Mouse (Mus musculus) common myeloid progenitor, adult 5-6 weeks (primary cell): ENCODE data around the gene Olfr46. TPM values are rescaled to one million over a fixed set of nuclear protein-coding genes. Genes with fewer than 3 reads are reported as not detected.
"Not testable (repeated sequence)": the region's sequence is repeated elsewhere in the genome, so short reads cannot be mapped to it uniquely, and the experiment has no call there.

Experiments
- ATAC-seq: replicated peaks from 2 replicates; pipeline ENCODE4 v1.8.0; 2016; ENCODE audit warnings: low read depth, mild to moderate bottlenecking, moderate TSS enrichment, inconsistent platforms; ENCODE audit not compliant: poor library complexity, severe bottlenecking
- total RNA-seq: library from RNA; stranded (forward); fragments of 200-1000, 187-1606 nt; gene quantifications from 2 replicates; pipeline ENCODE4 v1.2.3, GENCODE M21; 2017

The Olfr46 gene
- total RNA-seq: 0.14 TPM in 1 of 2 replicates, not detected in the other

GRCm38 (mm10) chr7:140600969-140601368 lies at the start of gene Olfr46:
Gene Olfr46 (plus strand): TSS chr7:140601269.
- ATAC-seq: not testable (repeated sequence)

- no peak for ATAC-seq
Observed at GRCm38 (mm10) chr7:140567586-140567985, 33.5 kb upstream of the Olfr46 start, which contains the start of gene Olfr538. Gene Olfr538 (plus strand): TSS chr7:140567886.

DNA sequence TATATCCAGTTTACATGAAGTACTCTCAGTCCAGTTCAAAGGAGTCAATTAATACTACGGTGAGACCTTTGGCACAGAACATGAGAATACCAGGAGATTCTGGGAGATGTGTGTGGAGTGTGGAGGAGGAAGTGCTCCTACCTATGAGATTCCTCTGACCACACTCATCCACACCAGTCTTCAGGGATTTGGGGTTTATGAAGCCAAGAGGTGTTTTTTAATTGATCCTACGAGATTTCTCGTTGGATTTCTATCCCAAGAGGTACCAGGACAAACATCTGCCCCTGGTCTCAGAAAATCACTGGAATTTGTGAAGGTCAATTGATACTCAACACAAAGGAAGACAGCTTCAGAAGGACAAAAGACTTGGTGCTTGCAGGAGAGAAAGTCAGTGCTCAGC lies 27.6 kb downstream of the Olfr46 start, which contains the start of gene Olfr61:
Gene Olfr61 (plus strand): TSS at position 301 of the 400 bp plus-strand sequence.
- not testable (repeated sequence) for ATAC-seq

DNA sequence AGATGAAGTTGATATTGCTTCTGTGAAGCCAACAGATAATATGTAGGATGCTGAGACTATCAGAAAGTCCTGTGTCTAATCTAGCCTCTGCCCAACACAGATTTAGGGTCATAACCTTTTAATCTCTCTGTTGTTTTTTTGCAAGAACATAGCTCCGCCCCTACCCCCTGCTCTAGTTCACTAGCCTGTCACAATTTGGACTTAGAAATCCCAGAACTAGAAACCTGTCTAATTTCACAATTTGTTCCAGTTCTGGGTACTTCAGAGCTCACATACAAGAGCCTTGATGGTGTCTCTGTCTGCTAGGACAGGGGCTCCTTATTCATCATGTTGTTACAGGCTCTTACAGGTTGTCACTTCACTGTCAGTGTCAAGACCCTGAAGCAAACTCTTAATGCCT lies 29.5 kb downstream of the Olfr46 start:
- ATAC-seq: no peak

DNA sequence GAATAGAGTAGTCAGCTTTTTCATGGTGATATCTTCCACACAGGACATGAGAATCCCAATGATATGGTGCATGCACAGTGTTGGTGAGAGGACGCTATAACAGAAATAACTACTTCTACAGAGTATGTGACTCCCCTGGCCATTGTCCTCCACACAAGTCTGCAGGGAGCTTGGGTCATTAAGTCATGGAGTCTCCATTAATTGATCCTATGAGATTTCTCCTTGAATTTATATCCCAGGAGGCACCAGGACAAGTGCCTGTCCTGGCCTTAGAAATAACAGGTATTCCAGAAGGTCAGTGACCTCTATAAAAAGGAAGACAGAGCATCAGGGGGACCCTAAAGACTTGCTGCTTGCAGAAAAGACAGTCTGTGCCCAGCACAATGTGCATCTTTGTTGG lies 45.1 kb downstream of the Olfr46 start, which contains the start of gene Olfr53:
Gene Olfr53 (plus strand): TSS at position 301 of the 400 bp plus-strand sequence.
- no peak for ATAC-seq

GRCm38 (mm10) chr7:140659630-140660029 lies 58.6 kb downstream of the Olfr46 start, which contains the start of gene Olfr539:
Gene Olfr539 (plus strand): TSS chr7:140659930.
- no peak for ATAC-seq

Other genes starting within 250 kb of the Olfr46 start
- gene Olfr60, start 239.6 kb upstream of the Olfr46 start, total RNA-seq: not detected in 2 replicates
- gene Olfr530, start 224.9 kb upstream of the Olfr46 start, total RNA-seq: not detected in 2 replicates
- gene Olfr531, start 198.4 kb upstream of the Olfr46 start, total RNA-seq: not detected in 2 replicates
- gene Olfr532, start 179.6 kb upstream of the Olfr46 start, total RNA-seq: not detected in 2 replicates
- not detected in 2 replicates for gene Olfr533, start 137.9 kb upstream of the Olfr46 start, total RNA-seq
- gene Olfr535, start 117.1 kb upstream of the Olfr46 start, total RNA-seq: not detected in 2 replicates
- not detected in 2 replicates for gene Olfr536, start 93.9 kb upstream of the Olfr46 start, total RNA-seq
- not detected in 2 replicates for gene Olfr538, start 33.4 kb upstream of the Olfr46 start, total RNA-seq
- gene Olfr61, start 27.7 kb downstream of the Olfr46 start, total RNA-seq: not detected in 2 replicates
- gene Olfr53, start 45.2 kb downstream of the Olfr46 start, total RNA-seq: not detected in 2 replicates
- not detected in 2 replicates for gene Olfr539, start 58.7 kb downstream of the Olfr46 start, total RNA-seq
- not detected in 2 replicates for gene Olfr45, start 80.7 kb downstream of the Olfr46 start, total RNA-seq
- not detected in 2 replicates for gene Olfr541, start 96.0 kb downstream of the Olfr46 start, total RNA-seq
- gene Cyp2e1, start 162.5 kb downstream of the Olfr46 start, total RNA-seq: not detected in 2 replicates
- 0.15 and 0.23 TPM in 2 replicates for gene Syce1, start 186.6 kb downstream of the Olfr46 start, total RNA-seq
- 1.5 and 3.0 TPM in 2 replicates for gene Zfp941, start 220.9 kb downstream of the Olfr46 start, total RNA-seq
- not detected in 2 replicates for gene Urah, start 233.7 kb downstream of the Olfr46 start, total RNA-seq
- not detected in 2 replicates for gene Scgb1c1, start 244.3 kb downstream of the Olfr46 start, total RNA-seq
- not detected in 2 replicates for gene Odf3, start 246.5 kb downstream of the Olfr46 start, total RNA-seq